Mouse (Mus musculus): ENCODE results near the gene Cdh8. TPM values are rescaled to one million over a fixed set of nuclear protein-coding genes. Genes with fewer than 3 reads are reported as not detected.

Gene Cdh8
- total and polyA plus RNA-seq, 2 experiments: not detected

DNA sequence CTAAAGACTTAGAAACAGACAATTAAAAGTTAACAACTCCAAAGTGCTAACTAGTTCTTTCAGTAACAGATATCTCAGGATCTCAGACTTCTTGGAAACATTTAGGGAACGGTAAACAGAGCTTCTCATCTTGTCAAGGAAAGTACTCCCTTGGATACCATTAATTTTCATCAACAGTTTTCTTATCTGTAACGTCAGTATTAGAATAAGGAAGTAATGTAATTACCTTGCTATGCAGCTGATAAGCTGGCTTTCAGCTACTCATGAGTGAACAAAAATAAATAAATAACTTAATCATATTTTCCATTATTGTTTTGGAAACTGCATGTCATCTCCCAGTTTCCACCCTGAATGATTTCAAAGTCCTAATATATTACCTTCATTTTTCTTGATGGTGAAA, 317.8 kb downstream of the Cdh8 start:
- 72% methylated on average over 2 of the region's 2 CpGs for WGBS
- H3K9ac ChIP-seq (ENCODE audit: low read depth, low read length): no peak overlapping the region
- no peak overlapping the region for H3K27ac ChIP-seq (replicated peaks; ENCODE audit: insufficient read depth, low read depth, low read length)
- H3K27me3 ChIP-seq (ENCODE audit: control insufficient read depth, insufficient read depth, low read length): no peaks in the 10 kb centered on the region
- no peak for DNase-seq (ENCODE audit: extremely low read depth, low read depth, low spot score)
- H3K4me3 ChIP-seq (ENCODE audit: insufficient read depth, low read depth, low read length): no peak overlapping the region
- no peaks in the 10 kb centered on the region for H3K79me2 ChIP-seq (ENCODE audit: control insufficient read depth, insufficient read depth, low read length)
- H3K4me1 ChIP-seq (ENCODE audit: control insufficient read depth, insufficient read depth, low read length): no peaks in the 10 kb centered on the region
- no peak for TF ChIP-seq POLR2A (IDR thresholded peaks at IDR 0.05; ENCODE audit: extremely low read depth, insufficient read depth, low read length)
- TF ChIP-seq CTCF (IDR thresholded peaks at IDR 0.05; ENCODE audit: low read depth, low read length): no peak
- no peaks in the 10 kb centered on the region for H3K36me3 ChIP-seq (ENCODE audit: control insufficient read depth, insufficient read depth, low read length)

DNA sequence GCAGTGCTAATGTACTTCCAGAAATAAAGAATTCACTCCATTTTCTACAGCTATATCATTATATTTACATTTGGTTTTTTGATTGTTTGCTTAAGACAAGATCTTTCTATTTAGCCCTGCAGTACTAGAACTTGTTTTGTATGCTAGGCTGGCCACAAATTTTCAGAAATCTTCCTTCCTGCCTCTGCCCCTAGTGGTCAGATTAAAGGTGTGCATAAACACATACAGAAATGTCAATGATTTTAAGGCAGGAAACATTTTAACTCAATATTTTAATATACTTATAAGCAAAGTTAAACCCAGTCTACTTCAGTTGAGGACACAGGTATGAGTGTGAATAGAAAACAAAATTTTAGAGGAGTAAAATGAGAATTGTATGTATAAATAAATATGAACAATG, 364.9 kb downstream of the Cdh8 start:
- H3K4me3 ChIP-seq (ENCODE audit: insufficient read depth, low read depth, low read length): no peak overlapping the region
- no peaks in the 10 kb centered on the region for H3K79me2 ChIP-seq (ENCODE audit: control insufficient read depth, insufficient read depth, low read length)
- no peak for TF ChIP-seq POLR2A (IDR thresholded peaks at IDR 0.05; ENCODE audit: extremely low read depth, insufficient read depth, low read length)
- no peak for TF ChIP-seq CTCF (IDR thresholded peaks at IDR 0.05; ENCODE audit: low read depth, low read length)
- DNase-seq (ENCODE audit: extremely low read depth, low read depth, low spot score): no peak
- H3K4me1 ChIP-seq (ENCODE audit: control insufficient read depth, insufficient read depth, low read length): no peaks in the 10 kb centered on the region
- H3K9ac ChIP-seq (ENCODE audit: low read depth, low read length): no peak overlapping the region
- H3K36me3 ChIP-seq (ENCODE audit: control insufficient read depth, insufficient read depth, low read length): no peaks in the 10 kb centered on the region
- H3K27me3 ChIP-seq (ENCODE audit: control insufficient read depth, insufficient read depth, low read length): no peaks in the 10 kb centered on the region
- no peak overlapping the region for H3K27ac ChIP-seq (replicated peaks; ENCODE audit: insufficient read depth, low read depth, low read length)

DNA sequence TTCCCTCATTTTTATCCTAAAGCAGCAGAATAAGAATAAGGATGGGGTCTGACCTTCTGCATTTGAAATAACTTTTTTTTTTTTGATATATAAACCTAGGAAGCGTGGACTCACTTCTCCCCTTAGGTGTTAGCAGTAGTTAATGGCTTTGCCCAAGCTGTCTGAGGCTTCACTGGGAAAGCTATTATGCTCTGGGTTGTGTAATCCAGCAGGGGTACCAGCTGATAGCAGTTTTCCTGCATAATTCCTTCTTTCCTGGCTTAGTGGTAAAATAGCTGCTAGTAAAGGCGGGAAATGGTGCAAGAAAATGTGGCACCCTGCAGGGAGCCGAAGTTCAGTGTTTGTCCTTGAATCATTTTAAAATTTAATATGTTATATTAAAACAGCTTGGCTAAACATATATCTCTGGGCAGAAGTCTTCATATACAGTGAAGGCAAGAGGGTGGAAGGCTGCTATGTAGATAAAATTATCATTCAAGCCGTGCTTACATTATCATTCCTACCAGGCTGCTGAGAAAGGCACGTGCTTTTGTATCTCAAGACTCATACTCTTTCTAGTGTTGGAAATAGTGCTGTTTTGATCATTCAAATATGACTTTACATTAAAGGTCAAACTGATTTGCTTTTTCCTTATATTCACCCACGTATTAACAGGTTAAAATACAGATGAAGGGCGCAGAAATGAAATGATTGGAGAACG, 367.5 kb downstream of the Cdh8 start:
- Histone ChIP-seq H3K27ac (replicated peaks; ENCODE audit: insufficient read depth, low read depth, low read length) (no peak overlapping the region), H3K36me3 (ENCODE audit: control insufficient read depth, insufficient read depth, low read length) (no peaks in the 10 kb centered on the region), H3K79me2 (ENCODE audit: control insufficient read depth, insufficient read depth, low read length) (no peaks in the 10 kb centered on the region), H3K4me3 (ENCODE audit: insufficient read depth, low read depth, low read length) (no peak overlapping the region), H3K4me1 (ENCODE audit: control insufficient read depth, insufficient read depth, low read length) (no peaks in the 10 kb centered on the region), H3K9ac (ENCODE audit: low read depth, low read length) (no peak overlapping the region), H3K27me3 (ENCODE audit: control insufficient read depth, insufficient read depth, low read length) (no peaks in the 10 kb centered on the region)
- WGBS: 71% methylated on average over 8 of the region's 8 CpGs
- TF ChIP-seq CTCF (IDR thresholded peaks at IDR 0.05; ENCODE audit: low read depth, low read length) (no peak), POLR2A (IDR thresholded peaks at IDR 0.05; ENCODE audit: extremely low read depth, insufficient read depth, low read length) (no peak)
- DNase-seq (ENCODE audit: extremely low read depth, low read depth, low spot score): no peak

DNA sequence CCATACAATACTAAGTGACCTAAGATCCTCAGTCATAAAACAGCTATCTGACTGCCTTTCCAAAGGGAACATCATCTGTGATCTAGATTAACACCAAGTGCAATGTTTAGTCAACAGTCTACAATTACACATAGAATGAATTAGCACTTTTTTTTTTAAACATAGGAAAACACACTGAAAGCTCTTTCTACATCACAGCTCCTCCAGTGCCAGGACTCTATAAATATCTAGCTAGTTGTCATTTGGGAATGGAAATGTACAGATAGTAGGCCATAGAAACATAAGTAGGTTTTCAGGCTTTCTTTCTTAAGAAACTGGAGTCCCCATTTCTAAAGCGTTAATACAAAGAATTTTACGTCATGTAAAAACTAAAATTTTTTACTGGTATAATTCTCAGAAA, 375.8 kb downstream of the Cdh8 start:
- H3K4me3 ChIP-seq (ENCODE audit: insufficient read depth, low read depth, low read length): no peak overlapping the region
- TF ChIP-seq POLR2A (IDR thresholded peaks at IDR 0.05; ENCODE audit: extremely low read depth, insufficient read depth, low read length): no peak
- no peak for TF ChIP-seq CTCF (IDR thresholded peaks at IDR 0.05; ENCODE audit: low read depth, low read length)
- no peak overlapping the region for H3K27ac ChIP-seq (replicated peaks; ENCODE audit: insufficient read depth, low read depth, low read length)
- no peaks in the 10 kb centered on the region for H3K36me3 ChIP-seq (ENCODE audit: control insufficient read depth, insufficient read depth, low read length)
- H3K4me1 ChIP-seq (ENCODE audit: control insufficient read depth, insufficient read depth, low read length): no peaks in the 10 kb centered on the region
- WGBS: 93% methylated on average over 2 of the region's 2 CpGs
- DNase-seq (ENCODE audit: extremely low read depth, low read depth, low spot score): no peak
- no peak overlapping the region for H3K9ac ChIP-seq (ENCODE audit: low read depth, low read length)
- H3K27me3 ChIP-seq (ENCODE audit: control insufficient read depth, insufficient read depth, low read length): no peaks in the 10 kb centered on the region
- H3K79me2 ChIP-seq (ENCODE audit: control insufficient read depth, insufficient read depth, low read length): no peaks in the 10 kb centered on the region

DNA sequence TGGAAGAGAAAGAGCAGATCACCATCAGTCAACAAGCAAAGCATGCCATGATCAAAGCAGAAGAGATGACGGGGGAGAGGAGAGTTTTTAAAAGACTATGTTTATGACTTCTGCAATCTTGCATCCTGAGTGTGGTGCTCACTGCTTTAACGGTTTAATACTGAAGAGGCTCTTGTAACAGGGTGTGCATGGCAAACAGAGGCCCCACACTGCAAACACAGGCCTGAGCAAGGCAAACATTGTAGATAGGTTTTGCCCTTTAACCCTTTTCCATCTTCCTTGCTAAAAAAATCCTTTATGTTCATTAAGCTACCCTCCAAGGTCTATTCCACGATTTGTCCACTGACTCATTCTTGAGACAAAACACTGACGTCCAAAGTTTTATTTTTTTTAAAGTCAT, 385.2 kb downstream of the Cdh8 start:
- Histone ChIP-seq H3K27ac (replicated peaks; ENCODE audit: insufficient read depth, low read depth, low read length) (no peak overlapping the region), H3K4me1 (ENCODE audit: control insufficient read depth, insufficient read depth, low read length) (no peaks in the 10 kb centered on the region), H3K36me3 (ENCODE audit: control insufficient read depth, insufficient read depth, low read length) (no peaks in the 10 kb centered on the region), H3K4me3 (ENCODE audit: insufficient read depth, low read depth, low read length) (no peak overlapping the region), H3K27me3 (ENCODE audit: control insufficient read depth, insufficient read depth, low read length) (no peaks in the 10 kb centered on the region), H3K79me2 (ENCODE audit: control insufficient read depth, insufficient read depth, low read length) (no peaks in the 10 kb centered on the region), H3K9ac (ENCODE audit: low read depth, low read length) (no peak overlapping the region)
- TF ChIP-seq CTCF (IDR thresholded peaks at IDR 0.05; ENCODE audit: low read depth, low read length) (no peak), POLR2A (IDR thresholded peaks at IDR 0.05; ENCODE audit: extremely low read depth, insufficient read depth, low read length) (no peak)
- DNase-seq (ENCODE audit: extremely low read depth, low read depth, low spot score): no peak
- WGBS: 12% methylated on average over 4 of the region's 4 CpGs
